Mouse (Mus musculus): ENCODE data around the gene Sall4.
A peak's percentile ranks its signal among the peaks of the same experiment; 100 is the strongest.

Gene Sall4

GRCm38 (mm10) chr2:168767582-168767981 lies at the start of gene Sall4:
Gene Sall4, minus strand, starts transcription at chr2:168767943.
- no peak for DNase-seq (ENCODE audit: low spot score)

GRCm38 (mm10) chr2:168813243-168813642 lies 45.5 kb upstream of the Sall4 start:
- no peak for DNase-seq (ENCODE audit: low spot score)

DNA sequence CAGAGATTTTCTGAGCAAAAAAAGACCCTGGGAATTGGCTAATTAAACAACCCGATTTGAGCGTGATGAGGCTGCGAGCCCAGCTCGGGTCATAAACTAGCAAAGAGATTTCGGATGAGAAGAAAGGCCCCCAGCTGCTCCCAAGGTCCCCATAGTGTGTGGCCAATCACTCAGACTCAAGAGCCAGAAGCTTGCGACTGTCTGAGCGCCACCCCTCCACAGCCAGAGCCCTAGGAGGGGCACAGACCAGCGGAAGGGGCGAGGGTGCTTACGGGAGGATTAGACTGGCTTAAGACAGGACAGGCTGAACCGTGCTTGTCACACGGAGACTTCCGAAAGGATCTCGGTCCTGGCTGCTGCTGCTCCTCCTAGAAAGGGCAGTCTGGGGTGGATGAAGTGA lies 42.2 kb upstream of the Sall4 start:
- DNase-seq (ENCODE audit: low spot score): peak; percentile 52

DNA sequence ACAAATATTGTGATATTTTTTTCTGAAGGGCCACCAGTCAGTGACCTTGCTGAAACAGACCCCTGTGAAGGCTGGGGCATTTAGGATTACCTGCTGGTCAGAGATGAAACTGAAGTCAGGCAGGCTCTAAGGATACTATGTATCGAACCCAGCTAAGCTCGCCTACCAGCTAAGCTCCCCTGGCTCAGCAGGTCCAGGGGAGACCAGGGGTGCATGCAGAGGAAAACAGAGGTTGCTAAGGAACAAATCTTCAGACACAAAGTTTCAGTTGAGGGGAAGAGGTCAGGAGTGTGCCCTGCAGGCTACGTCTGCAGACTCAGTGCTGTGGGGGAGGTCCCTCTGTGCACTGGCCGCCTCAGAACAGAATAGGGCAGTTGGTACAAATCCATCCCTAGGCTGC lies 39.9 kb upstream of the Sall4 start:
- peak; percentile 58 for DNase-seq (ENCODE audit: low spot score)

GRCm38 (mm10) chr2:168803849-168804248 lies 36.1 kb upstream of the Sall4 start:
- peak; percentile 56 for DNase-seq (ENCODE audit: low spot score)

- DNase-seq (ENCODE audit: low spot score): no peak
These were observed 31.6 kb upstream of the Sall4 start for GRCm38 (mm10) chr2:168799326-168799725.

DNA sequence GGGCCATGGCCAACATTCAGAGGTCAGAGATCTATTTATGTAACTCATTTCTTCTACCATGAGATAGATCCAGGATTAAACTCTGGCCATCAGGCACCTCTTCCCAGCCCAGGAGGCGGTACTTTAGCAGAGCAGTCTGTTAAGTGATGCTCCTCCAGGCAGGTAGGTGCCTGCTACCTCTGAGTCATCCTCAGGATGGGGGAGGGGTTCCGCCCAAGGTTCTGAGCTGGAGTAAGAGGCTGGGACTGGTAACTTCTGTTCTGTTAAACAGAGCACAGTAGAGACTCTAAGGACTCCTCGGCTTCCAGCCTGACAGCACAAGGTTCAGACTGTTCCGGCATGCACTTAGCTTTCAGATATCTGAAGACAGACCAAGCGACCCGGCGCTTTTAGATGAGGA lies 31.2 kb upstream of the Sall4 start:
- no peak for DNase-seq (ENCODE audit: low spot score)

DNA sequence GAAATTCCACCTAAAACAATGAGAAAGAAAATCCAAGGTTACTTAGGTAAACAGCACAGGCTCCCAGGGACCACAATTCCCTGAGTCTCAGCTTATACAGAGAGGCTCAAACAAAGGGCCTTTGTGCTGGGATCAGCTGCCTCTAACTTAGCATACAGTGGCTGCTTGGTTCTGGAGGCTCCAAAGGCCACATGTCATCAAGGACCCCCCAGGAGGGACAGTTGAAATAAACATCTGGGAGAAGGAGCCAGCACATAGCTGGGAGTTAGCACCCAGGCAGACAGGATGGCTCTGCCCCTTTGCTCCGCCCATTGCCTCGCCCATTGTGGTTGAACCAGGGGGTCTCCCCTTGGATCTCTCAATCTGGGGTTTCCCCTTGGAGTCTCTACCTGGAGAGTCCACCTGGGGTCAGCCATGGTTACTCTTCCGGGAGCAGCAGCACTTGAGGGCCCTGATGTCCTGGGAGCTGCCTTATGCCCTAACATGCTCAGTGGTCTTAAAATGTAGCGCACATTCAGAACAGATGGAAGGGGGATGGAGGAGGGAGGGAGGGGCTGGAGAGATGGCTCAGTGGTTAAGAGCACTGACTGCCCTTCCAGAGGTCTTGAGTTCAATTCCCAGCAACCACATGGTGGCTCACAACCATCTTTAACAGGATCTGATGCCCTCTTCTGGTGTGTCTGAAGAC lies 23.5 kb upstream of the Sall4 start:
- peak; percentile 80 for DNase-seq (ENCODE audit: low spot score)

- no peak for DNase-seq (ENCODE audit: low spot score)
These were observed 18.4 kb upstream of the Sall4 start for GRCm38 (mm10) chr2:168786174-168786573.

DNA sequence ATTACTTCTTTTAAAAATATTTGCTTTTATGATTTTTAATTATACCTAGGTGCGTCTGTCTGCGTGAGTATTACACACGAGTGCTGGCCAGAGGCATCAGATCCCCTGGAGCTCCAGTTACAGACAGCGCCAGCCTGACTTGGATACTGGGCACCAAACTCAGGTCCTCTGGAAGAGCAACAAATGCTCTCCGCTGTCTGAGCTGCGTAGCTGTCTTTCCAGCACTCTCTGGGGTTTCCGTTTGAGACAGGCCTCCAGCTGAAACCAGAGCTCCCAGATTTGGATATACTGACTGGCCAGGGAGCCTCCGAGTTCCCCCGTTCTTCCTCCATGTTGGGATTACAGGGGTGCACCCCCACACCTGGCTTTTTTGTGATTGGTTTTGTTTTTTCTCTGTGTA lies 12.9 kb upstream of the Sall4 start:
- peak; percentile 29 for DNase-seq (ENCODE audit: low spot score)

DNA sequence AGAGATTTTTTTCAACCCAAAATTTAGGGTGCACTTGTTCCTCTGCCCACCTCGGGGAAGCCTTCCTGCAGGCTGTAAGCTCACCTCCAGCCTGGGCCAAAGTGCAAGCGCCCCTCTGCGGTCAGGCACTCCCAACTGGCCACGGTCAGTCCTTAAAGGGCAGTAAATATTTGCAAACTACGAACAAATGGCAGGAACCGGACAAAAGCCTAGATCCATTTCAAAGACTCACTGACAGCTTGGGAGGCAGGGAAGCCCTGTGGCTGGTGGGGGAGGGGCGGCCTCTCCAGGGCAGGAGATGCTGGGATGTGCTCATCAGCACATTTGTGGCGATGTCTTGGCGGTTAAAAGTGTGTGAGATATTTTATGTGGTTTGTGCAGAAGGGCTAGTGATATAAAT lies 12.3 kb upstream of the Sall4 start:
- DNase-seq (ENCODE audit: low spot score): peak; percentile 72

GRCm38 (mm10) chr2:168777481-168777880 lies 9.7 kb upstream of the Sall4 start:
- DNase-seq (ENCODE audit: low spot score): no peak

DNA sequence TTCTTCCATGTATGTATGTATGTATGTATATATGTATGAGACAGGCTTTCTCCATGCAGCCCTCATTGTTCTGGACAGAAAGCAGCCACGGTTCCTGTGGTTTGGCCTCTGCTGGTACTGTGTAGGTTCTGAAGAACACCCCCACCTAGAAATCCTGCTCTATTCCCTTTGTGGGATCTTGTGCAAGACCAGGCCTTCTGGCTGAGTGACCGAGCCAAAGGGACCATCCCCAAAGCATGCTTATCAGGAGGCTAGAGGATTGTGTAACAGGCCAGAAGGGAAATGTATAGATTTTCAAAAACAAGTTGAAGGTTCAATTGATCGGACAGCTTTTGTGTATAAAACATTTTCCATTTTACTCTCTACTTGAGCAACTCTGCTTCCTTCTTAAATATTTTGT lies 8.5 kb upstream of the Sall4 start:
- no peak for DNase-seq (ENCODE audit: low spot score)

DNA sequence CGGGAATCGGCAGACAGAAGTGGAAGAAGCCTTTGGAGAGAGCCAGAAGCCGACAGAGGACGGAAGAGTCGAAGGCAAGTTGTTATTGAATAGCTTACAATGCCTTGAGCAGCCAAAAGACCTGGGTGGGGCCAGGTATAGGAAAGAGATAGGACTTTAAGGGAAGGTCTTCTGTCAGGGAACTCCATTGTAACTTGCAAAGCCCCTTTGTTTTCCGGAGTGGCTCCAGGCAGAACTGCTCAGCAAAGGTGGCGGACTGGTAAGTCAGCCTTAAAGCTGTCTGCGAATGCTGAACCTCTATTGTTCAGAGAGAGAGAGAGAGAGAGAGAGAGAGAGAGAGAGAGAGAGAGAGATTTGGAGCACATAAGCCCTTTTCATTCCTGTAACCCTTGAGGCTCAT lies 1.5 kb upstream of the Sall4 start:
- DNase-seq (ENCODE audit: low spot score): no peak

DNA sequence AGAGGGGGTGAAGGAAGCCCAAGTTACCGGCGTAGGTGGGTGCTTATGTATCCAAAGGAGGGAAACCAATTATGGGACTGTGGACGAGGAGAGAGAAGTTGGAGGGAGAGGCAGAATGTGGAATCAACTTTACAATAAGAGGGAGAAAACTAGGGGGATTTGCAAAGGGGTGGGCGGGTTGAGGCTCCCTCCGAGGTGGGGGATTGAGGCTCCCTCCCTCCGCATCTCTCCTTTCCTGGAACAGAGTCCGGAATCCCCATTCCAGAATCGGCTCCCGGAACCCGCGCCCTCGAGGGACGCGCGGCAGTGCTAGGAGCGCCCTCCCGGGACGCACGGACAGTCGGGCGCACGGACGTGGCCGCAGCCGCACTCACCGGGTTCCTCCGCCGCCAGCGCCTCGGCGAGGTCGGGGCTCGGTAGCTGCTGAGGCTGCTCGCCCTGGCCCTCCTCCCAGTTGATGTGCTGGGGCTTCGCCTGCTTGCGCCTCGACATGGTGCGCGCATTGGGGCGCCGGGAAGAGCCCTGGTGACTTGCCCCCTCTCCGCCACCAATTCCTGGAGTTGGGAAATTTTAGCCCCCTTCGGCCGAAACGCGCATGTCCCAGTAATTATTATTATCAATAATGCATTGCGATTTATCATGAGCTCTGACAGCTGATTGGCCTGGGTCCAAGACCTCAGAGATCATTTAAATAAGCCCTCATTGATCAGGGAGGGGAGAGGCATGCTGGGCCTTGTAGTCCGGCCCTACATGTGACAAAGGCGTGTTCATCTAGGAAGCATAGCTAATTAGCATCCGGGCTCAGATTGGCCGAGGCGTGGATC lies 993 bp downstream of the Sall4 start:
- peak; percentile 96 for DNase-seq (ENCODE audit: low spot score)

- DNase-seq (ENCODE audit: low spot score): peak; percentile 63
These were observed 1.8 kb downstream of the Sall4 start for GRCm38 (mm10) chr2:168765696-168766537.

- peak; percentile 91 for DNase-seq (ENCODE audit: low spot score)
These were observed 2.6 kb downstream of the Sall4 start for GRCm38 (mm10) chr2:168765065-168765681.

- peak; percentile 51 for DNase-seq (ENCODE audit: low spot score)
These were observed 3.3 kb downstream of the Sall4 start for GRCm38 (mm10) chr2:168764460-168764867.

GRCm38 (mm10) chr2:168763785-168764184 lies 4.0 kb downstream of the Sall4 start:
- DNase-seq (ENCODE audit: low spot score): peak; percentile 20

DNA sequence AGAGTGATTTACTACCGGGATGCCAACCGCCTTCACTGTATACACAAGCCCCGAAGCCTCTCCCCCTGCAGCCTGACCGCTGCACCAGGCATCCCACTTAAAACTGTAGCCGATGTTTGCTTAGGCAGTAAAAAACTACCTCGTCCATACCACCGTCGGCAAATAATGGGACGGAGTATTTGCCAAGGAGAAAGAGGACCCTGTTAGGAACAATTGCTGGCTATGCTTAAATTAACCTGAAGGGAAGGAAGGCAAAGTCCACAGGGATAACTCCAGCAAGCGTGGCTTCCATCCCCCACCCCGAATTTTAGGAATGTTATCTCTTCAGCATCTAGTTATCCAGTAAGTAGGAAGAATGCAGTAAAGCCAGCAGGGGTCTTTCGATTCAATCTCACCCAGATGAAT lies 5.3 kb downstream of the Sall4 start:
- DNase-seq (ENCODE audit: low spot score): peak; percentile 56

DNA sequence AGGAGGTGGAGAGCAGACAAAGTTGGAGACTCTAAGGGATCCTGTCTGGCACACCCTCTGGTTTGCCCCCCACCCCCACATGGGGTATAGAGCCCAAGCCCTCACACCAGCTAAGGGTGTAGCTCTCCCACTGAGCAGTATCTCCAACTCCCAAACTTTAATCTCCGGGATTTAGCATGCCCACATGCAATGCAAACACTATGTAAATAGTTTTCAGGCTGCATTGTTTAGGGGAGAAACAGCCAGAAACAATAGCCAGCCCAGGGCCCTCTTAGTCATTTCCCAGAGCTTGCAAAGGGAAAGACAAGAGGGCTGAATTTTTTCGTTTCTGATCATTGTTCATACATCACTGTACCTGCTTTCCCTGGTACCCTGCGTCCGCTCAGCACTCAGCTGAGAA lies 5.8 kb downstream of the Sall4 start:
- DNase-seq (ENCODE audit: low spot score): no peak

DNA sequence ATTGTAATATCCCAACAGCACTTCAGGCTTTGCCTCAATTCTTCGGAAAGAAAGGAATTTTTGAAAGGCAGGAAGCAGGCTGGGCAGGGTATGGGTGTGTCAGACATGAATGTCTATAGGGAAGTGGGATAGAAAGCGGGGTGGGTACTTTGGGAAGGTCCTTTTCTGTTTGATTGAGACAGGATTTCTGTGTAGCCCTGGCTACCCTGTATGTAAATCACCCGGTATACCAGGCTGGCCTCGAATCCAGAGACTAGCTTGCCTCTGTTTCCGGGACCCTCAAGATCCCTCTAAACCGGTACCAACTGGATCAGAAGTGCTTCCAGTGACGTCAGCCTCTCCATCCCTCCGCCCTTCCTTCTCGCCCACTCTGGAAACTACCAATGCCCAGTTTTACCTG lies 6.6 kb downstream of the Sall4 start:
- no peak for DNase-seq (ENCODE audit: low spot score)
